Mouse (Mus musculus) liver, embryonic 12.5 days (tissue): ENCODE data around the gene Hebp1. TPM values are rescaled to one million over a fixed set of nuclear protein-coding genes. Genes with fewer than 3 reads are reported as not detected.
A peak's percentile ranks its signal among the peaks of the same experiment; 100 is the strongest.

Source experiments
- ATAC-seq: fragments of 200-750 bp; cut with Nextera tagmentation; 2 replicates; pipeline ENCODE4 v1.8.0; 2017; ENCODE audit warnings: moderate number of reproducible peaks, mild to moderate bottlenecking, moderate library complexity
- H3K27ac ChIP-seq: fragments of 300-500 bp; sonication (generic); 2 replicates; pipeline ENCODE4 v1.5.1; 2016; ENCODE audit warnings: mild to moderate bottlenecking
- H3K27me3 ChIP-seq: fragments of 300-500 bp; sonication (generic); replicated peaks from 2 replicates; pipeline ENCODE4 v1.6.1; 2016; ENCODE audit warnings: mild to moderate bottlenecking, moderate library complexity
- H3K36me3 ChIP-seq: fragments of 300-500 bp; sonication (generic); 2 replicates; pipeline ENCODE4 v1.6.1; 2016; ENCODE audit warnings: mild to moderate bottlenecking, moderate library complexity
- H3K4me1 ChIP-seq: fragments of 300-500 bp; sonication (generic); 2 replicates; pipeline ENCODE4 v1.6.1; 2016
- H3K4me2 ChIP-seq: fragments of 300-500 bp; sonication (generic); 2 replicates; pipeline ENCODE4 v1.6.1; 2016; ENCODE audit warnings: mild to moderate bottlenecking, moderate library complexity
- H3K4me3 ChIP-seq: fragments of 300-500 bp; sonication (generic); 2 replicates; pipeline ENCODE4 v1.5.1; 2016; ENCODE audit warnings: mild to moderate bottlenecking, moderate library complexity
- H3K9ac ChIP-seq: fragments of 300-500 bp; sonication (generic); 2 replicates; pipeline ENCODE4 v1.6.1; 2016; ENCODE audit warnings: mild to moderate bottlenecking, moderate library complexity
- H3K9me3 ChIP-seq: fragments of 300-500 bp; sonication (generic); replicated peaks from 2 replicates; pipeline ENCODE4 v1.6.1; 2016; ENCODE audit warnings: mild to moderate bottlenecking, moderate library complexity
- WGBS: fragments of 180-500 bp; shearing (Covaris S2); methylation state at CpG from one replicate; pipeline ENCODE4 v1.1.7; 2016; ENCODE audit not compliant: insufficient replicate concordance; 5-methylcytosine and 5-hydroxymethylcytosine counted together
- polyA plus RNA-seq: library from polyadenylated mRNA; unstranded; fragments of >200 nt; fragmentation: Nextera tagmentation; extraction: Ambion mirVana; gene quantifications from 2 replicates; pipeline ENCODE4 v1.2.1, GENCODE M21; 2016

Gene Hebp1
- polyA plus RNA-seq, 1 experiment from 2014 or later, result 120 TPM

GRCm38 (mm10) chr6:135102736-135103303 is 95.0 kb downstream of the Hebp1 start:
- WGBS, result 52% methylated on average over 5 of the region's 5 CpGs
- Histone ChIP-seq H3K9ac (no peak overlapping the region), H3K27me3 (peaks cover 14% of the 10 kb centered on the region; the same call in 1 of the 2 replicates)

GRCm38 (mm10) chr6:135100787-135101472 is 96.9 kb downstream of the Hebp1 start:
- Histone ChIP-seq H3K27ac (no peak overlapping the region), H3K27me3 (peaks cover 14% of the 10 kb centered on the region; the same call in 1 of the 2 replicates), H3K4me3 (no peak overlapping the region), H3K4me2 (no peak overlapping the region), H3K4me1 (no peaks in the 10 kb centered on the region), H3K36me3 (no peaks in the 10 kb centered on the region), H3K9ac (no peak overlapping the region), H3K9me3 (no peaks in the 10 kb centered on the region)
- 67% methylated on average over 15 of the region's 15 CpGs for WGBS
- ATAC-seq, result no peak

More at GRCm38 (mm10) chr6:135102736-135103303, 95.0 kb downstream of the Hebp1 start:
- Histone ChIP-seq H3K4me2 (no peak overlapping the region), H3K36me3 (no peaks in the 10 kb centered on the region), H3K9me3 (no peaks in the 10 kb centered on the region), H3K27ac (no peak overlapping the region), H3K4me1 (no peaks in the 10 kb centered on the region), H3K4me3 (no peak overlapping the region)
- no peak for ATAC-seq

- Histone ChIP-seq H3K9me3 (no peaks in the 10 kb centered on the region), H3K4me1 (no peaks in the 10 kb centered on the region), H3K9ac (no peak overlapping the region), H3K4me3 (no peak overlapping the region), H3K4me2 (no peak overlapping the region), H3K27ac (no peak overlapping the region), H3K36me3 (no peaks in the 10 kb centered on the region), H3K27me3 (0 out of 2 replicates have a peak, but pooled peaks cover 4% of the 10 kb centered on the region)
- 73% methylated on average over 12 of the region's 12 CpGs for WGBS
- no peak for ATAC-seq
Observed at GRCm38 (mm10) chr6:135092798-135093470, 104.9 kb downstream of the Hebp1 start.

- Histone ChIP-seq H3K4me1 (no peaks in the 10 kb centered on the region), H3K9me3 (no peaks in the 10 kb centered on the region), H3K9ac (no peak overlapping the region), H3K4me2 (no peak overlapping the region), H3K27ac (no peak overlapping the region), H3K36me3 (no peaks in the 10 kb centered on the region), H3K27me3 (0 out of 2 replicates have a peak, but pooled peaks cover 4% of the 10 kb centered on the region), H3K4me3 (no peak overlapping the region)
- no peak for ATAC-seq
- 70% methylated on average over 4 of the region's 4 CpGs for WGBS
Observed at GRCm38 (mm10) chr6:135090661-135091060, 107.2 kb downstream of the Hebp1 start.

- Histone ChIP-seq H3K36me3 (no peaks in the 10 kb centered on the region), H3K4me1 (no peaks in the 10 kb centered on the region), H3K27ac (no peak overlapping the region), H3K9ac (no peak overlapping the region), H3K27me3 (0 out of 2 replicates have a peak, but pooled peaks cover 4% of the 10 kb centered on the region), H3K4me3 (no peak overlapping the region), H3K9me3 (no peaks in the 10 kb centered on the region), H3K4me2 (no peak overlapping the region)
- ATAC-seq, result no peak
- WGBS, result 26% methylated on average over 8 of the region's 8 CpGs
Observed at GRCm38 (mm10) chr6:135089786-135090185, 108.0 kb downstream of the Hebp1 start.

GRCm38 (mm10) chr6:135087721-135088451 is 109.9 kb downstream of the Hebp1 start:
- H3K9me3 ChIP-seq, result no peaks in the 10 kb centered on the region
- H3K9ac ChIP-seq, result no peak overlapping the region
- H3K36me3 ChIP-seq, result no peaks in the 10 kb centered on the region
- WGBS, result 23% methylated on average over 19 of the region's 19 CpGs
- H3K27me3 ChIP-seq, result 0 out of 2 replicates have a peak, but pooled peaks cover 4% of the 10 kb centered on the region
- H3K4me3 ChIP-seq, result no peak overlapping the region
- ATAC-seq, result no peak
- no peak overlapping the region for H3K27ac ChIP-seq
- H3K4me1 ChIP-seq, result no peaks in the 10 kb centered on the region
- peak overlapping the region; percentile 8; the same call in 1 of the 2 replicates for H3K4me2 ChIP-seq

Other genes starting within 250 kb of the Hebp1 start
- 2.2 and 2.3 TPM in 2 replicates for gene Apold1, start 216.3 kb downstream of the Hebp1 start, polyA plus RNA-seq
- 84.5 and 87.3 TPM in 2 replicates for gene Ddx47, start 186.4 kb downstream of the Hebp1 start, polyA plus RNA-seq
- 0.64 and 0.74 TPM in 2 replicates for gene Gprc5a, start 132.4 kb downstream of the Hebp1 start, polyA plus RNA-seq
- 0.10 TPM in 1 of 2 replicates, not detected in the other for gene Gprc5d, start 79.7 kb downstream of the Hebp1 start, polyA plus RNA-seq
- gene Fam234b, start within 50 bp of the Hebp1 start, polyA plus RNA-seq, result 36.3 and 37.5 TPM in 2 replicates
- gene Gsg1, start 56.3 kb upstream of the Hebp1 start, polyA plus RNA-seq, result 0.10 and 0.32 TPM in 2 replicates
- not detected in 2 replicates for gene Pbp2, start 112.4 kb upstream of the Hebp1 start, polyA plus RNA-seq
- 0.74 and 0.99 TPM in 2 replicates for gene Emp1, start 164.5 kb upstream of the Hebp1 start, polyA plus RNA-seq